Mouse (Mus musculus): ENCODE results near the gene Eid1.
A peak's percentile ranks its signal among the peaks of the same experiment; 100 is the strongest.

Eid1 gene

DNA sequence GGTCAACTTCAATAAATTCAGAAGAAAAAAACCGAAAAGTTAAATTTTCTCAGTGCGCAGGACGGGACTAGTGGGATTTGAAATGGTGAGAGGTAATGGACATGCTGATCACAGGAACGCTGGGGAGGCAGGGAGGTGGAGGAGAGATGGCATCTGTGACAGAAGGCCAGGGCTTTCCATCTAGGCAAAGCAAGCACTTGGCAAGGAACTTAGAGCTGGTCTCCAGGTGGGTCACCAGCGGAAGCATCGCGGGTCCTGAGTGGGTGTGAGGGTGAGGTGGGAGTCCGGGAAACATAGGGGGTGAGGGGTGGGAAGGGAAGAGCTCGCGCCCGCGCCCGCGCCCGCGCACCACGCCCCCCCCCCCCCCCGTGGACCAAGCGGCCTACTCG, 333 bp upstream of the Eid1 start:
- DNase-seq, result no peak

DNA sequence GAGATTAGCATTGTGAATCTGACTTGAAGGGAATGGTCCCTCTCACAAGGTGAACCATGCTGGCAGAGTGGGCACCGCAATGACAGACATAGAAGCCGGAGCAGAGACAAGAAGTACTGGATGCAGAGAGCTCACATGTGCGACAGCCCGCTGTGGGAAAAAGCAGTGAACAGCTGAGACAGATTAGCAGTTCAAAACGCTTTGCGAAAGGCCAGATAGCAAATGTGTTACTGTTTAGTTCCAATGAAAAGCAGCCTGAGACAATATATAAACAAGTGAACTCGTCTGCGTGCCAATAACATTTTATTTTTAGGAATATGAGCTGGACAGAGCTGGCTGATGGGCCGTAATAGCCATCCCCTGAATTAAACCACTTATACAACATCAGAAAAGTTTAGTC, 8.9 kb downstream of the Eid1 start:
- no peak for DNase-seq

DNA sequence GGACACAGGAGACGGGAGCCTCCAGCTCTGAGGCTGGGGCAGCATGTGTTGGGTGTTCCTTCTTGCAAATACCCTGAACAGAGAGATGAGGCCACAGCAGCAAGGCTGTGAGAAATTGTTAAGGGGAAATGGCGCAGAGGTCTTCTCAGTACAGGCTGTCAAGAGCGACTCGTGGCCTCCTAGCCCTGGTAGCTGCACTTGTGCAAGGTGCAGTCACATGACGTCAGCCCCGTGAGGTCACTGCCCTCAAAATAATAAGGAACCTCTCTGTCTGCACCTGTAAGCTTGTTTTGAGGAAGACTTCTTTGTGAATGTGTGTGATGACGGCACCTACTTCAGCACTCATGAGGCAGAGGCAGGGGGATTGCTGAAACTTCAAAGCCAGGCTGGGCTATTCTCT, 11.0 kb downstream of the Eid1 start:
- DNase-seq, result no peak

DNA sequence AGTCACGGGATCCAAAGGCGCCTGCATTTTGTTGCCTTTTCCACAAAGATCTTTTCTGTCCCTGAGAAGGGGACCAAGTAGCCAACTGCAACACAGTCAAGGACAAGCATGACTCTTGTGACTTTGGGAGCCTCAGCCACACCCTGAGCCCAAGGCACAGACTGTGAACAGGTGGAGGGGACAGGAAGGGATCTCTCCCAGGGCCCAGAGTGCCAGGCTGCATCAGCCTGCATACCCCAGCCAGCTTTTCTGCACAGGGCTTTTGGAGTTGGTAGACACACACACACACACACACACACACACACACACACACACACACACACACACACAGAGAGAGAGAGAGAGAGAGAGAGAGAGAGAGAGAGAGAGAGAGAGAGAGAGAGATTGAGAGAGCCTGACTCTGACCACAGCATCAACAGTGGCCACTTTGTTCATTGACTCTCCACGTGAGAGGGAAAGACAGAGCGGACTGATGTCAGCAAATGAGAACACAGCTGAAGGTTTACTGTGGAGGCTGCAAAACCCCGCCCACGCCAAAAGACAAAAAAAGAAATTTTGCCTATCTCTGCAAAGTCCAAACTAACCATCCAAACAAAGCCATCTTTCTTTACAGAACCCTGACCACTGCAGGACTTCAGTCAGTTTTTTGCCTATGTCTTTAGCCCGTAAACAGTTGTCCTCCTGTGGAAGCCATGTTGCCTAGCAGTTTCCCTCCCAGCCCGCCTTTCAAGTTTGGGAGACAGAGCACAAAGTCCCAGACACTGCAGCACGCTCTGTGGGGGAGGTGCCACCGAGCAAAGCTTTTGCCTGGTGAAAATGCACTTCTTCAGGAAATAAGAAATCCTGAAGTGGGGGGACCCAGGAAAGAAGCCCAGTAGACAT, 11.9 kb downstream of the Eid1 start:
- DNase-seq, result no peak

DNA sequence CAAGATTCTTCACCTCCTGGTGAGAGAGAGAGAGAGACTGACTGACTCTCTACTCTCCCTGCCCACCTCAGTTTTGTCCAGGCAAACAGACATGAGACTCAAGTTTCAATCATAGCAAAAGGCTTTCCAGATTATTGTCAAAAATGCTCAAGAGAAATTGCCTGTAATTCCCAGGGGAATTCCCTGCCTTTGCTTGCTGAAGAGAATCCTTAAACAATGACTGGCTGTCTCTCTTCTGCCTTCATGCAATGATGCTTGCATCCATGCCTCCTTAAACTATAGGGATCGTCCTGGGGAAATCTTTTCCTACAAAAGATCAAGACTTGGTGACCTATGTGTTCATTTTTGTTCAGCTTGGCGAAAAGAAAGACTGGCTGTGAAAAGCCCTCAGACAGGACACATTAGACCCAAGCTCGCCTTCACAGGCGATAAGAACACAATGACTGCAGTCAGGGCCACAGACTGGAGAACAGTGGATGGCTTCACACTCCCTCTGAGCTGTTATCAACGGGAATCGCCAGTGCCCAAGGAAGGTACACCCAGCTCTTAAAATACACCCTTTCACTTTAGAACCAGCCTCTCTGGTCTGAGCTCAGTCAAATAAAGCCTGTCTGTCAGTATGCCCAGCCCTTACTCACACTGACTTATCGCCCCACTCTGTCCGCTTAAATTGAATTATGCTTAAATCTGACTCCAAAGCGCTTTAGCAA, 12.7 kb downstream of the Eid1 start:
- no peak for DNase-seq

DNA sequence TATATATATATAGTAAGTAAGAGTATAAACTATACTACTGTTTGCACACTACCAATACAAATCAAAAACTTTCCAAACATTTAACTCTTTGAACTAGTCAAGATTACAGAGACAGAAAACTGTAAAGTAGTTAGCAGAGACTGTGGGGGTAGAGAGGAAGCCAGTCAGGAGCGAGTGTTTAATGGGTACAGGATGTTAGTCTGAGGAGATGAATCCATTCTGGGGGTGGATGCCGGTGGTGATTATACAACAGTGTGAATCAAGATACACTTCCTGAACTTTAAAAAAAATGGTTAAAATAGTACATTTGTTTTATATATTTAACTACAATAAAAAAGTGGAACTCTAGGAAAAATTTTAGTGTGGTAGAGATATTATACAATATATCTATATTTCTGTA, 19.1 kb downstream of the Eid1 start:
- peak; percentile 11 for DNase-seq

DNA sequence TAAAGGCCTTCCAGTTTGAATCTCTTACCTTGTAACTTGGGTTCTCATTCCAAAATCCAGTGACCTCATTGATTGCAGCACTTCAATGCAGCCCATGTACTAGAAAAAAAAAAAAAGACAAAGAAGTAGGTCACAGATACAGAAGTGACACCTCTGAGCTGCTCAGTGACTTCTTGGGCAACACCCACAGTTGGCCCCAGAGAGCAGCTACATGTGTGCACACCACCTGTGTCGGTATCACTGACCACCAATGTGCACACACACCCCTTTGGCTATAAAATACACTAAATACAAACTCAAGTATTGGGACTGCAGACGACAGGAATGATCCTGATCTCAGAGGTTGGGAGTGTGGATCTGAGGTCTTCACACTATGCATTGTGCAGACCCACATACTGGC, 21.9 kb downstream of the Eid1 start:
- no peak for DNase-seq

DNA sequence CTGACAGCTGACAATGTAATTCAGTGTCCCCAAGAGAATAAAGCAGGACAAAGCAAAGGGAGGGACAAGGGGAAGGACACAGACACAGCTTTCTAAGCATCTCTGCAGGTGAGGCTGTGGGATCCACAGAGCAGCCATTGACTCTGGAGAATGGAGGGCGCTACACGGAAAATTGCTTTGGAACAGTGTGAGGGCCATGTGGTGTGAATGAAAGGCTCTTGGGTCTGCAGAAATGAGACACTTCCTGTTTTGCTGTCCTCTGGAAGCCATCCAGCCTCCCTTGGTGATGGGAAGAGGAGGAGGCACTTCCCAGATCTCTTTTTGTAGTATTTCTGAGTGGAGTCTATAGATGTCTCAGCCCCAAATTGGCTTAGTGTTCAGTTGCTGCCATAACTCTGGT, 23.3 kb downstream of the Eid1 start:
- no peak for DNase-seq

DNA sequence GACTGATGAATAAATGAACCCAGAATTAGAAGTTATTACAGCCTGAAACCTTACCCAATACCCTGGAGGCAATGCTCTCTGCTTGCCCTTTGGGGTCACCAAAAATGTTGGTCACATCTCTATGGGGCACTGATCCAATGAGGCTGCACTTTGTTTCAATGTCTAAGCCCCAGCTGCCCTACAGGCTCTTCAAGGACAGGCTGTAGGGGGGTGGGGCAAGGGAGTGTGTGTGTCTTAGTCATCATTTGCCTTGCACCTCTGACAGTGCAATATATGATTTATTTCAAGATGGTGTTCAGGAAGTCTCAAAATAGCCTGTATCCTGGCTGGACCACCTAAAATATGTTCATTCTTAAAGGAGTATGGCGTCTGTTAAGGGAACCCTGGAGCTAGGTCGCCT, 28.7 kb downstream of the Eid1 start:
- DNase-seq, result no peak

DNA sequence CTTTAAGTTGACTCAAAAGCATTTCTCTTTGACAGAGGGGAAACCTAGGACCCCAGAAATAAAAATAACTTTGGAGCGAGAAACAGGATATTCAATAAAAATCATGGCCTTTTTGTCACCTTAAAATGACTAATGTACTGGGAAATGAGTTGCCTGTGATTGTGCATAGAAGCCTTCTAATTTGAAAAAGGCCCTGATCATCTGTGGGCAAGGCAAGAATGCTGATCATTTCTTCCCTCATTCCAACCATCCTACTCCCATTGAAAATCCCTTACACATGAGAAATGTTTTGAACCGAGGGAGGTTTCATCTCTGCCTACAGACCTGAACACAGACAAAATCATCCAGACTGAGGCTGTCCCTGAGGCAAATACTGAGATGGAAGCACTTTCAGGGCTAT, 30.0 kb downstream of the Eid1 start:
- DNase-seq, result no peak

DNA sequence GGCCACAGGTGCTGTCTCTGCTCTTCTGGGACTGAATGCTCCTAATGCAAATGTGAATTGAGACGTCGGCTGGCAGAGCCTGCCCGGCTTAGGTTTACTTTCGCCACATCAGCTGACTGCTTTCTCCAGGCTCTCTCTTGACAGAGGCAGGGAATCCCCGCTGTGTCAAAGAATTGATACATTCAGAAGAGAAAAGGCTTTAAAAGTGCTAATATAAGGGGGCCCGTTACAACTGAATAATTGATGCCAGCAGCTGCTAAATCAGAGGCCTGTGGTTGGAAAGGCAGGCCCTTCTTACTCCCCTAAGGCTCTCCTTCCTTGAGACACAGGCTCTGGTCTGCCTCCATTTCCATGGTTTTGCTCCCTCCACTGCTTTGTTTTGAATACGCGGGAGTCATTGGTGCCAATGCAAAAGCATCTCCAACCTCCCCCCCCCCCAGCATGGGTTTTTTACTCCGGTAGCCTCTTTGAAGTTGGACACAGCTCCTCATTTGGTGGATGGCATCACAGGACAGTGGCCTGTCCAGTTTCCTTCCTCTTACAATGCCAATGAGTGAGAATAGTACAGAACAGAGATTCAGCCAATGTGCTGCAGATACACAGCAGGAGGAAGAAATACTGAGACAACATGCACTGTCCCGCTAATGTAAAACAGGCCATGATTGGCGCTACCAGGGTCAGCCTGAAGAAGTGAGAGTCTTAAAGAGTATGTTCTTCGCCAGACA, 32.2 kb downstream of the Eid1 start:
- DNase-seq, result no peak

DNA sequence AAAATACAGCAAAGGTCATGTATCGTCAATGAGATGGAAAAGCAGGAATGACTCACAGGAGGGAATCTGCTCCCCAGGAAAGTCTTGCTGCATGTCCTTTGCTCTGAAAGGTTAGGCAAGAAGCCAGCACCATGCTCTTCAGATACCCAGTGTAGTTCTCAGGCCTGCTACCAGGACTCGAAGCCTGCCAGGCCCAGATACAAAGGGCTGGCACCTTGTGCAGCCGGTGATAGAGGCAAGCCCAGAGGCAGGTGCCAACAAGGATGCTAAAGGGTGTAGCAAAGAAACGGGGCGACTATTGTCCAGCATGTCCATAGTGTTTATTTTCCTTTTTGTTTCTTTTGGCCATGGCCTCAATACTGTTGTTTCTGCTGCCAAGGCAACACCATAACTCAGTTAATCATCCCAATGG, 33.6 kb downstream of the Eid1 start:
- no peak for DNase-seq

DNA sequence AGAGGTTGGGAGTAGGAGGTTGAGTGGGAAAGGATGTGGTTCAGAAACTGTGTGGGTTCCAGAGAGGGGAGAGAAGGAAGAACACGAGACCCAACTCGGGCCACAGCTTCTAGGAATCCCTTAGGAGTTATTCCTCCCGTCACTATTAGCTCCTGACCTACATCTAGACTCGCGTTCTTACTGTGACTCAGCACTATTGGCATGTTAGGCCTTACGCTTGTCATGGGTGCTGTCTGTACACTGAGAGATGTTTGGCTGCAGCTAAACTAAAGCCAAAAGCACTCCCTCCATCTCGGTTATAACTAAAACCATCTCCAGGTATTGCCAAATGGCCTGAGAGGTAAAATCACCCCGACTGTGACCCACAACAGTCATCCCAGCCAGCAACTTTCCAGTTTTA, 43.7 kb downstream of the Eid1 start:
- DNase-seq, result no peak

DNA sequence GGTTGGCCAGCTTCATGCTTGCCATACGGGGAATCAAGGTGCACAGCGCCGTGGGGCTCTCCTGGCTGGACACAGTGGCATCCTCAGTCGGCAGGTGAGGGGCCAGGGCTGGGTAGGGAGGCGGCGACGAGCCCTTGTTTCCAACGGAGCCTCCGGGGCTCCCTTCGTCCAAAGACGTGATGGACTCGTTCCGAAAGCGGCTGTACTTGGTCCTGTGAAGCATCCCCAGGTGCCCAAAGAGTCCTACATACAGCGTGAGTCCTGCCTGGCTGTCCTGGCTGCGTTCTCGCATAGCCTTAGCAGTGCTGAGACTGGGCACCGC, 50.2 kb downstream of the Eid1 start:
- no peak for DNase-seq

DNA sequence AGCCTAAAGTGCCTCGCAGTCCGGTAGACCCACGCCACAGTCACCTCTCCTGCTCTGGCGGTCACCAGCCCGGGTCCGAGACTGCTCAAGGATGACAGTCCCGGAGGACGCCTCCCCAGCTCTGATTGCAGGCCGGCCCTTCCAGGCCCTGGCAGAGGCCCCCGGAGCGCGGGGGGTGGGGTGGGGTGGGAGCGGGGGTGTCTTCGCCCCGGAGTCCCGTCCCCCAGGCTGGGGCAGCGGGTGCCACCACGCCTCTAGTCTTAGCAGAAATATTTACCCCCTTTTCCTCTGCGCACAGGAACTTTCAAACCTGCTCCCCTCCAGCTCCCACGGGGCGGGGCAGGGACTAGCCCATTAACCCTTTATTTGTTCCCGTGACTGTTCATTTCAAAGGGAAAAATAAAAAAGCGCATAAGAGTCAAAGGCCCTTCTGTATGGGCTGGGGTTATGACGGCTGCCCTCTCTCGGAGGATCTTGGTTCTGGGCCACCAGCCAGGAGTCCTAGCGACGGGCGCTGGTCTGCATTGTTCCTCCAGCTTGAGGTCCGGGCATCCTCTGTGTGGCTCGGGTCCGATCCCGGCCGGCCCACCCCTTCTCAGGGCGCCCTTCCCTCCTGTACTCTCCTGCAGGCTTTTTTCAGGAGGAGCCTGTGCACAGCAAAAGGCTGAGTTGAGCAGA, 50.7 kb downstream of the Eid1 start:
- peak; percentile 35 for DNase-seq

DNA sequence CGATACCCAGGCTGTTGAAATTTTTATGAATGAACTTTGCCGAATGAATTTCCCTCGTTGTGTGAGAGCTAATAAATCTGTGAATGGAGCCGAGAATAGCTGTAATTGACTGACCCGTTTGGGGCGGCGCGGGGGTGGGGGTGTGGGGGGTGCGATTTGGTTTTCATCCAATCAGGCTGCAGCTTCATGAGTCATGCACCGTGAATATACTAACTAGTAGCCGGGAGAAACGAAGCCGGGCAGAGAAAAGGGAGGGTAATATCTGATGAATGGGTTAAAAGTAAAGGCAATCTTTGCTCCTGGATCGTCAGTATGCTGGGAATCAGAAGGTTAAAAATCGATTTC, 51.2 kb downstream of the Eid1 start, which contains the start of gene Shc4:
Gene Shc4, minus strand, starts transcription at position 63 of the 345 bp plus-strand sequence.
- no peak for DNase-seq

Data from right cerebral cortex, postnatal 25 days (tissue).